Mouse (Mus musculus): ENCODE data around the gene Egf.

- no peak for TF ChIP-seq TAL1 (IDR thresholded peaks at IDR 0.05; ENCODE audit: low read length)
- no peak for TF ChIP-seq GATA1 (IDR thresholded peaks at IDR 0.05; ENCODE audit: low read length)
Measured at GRCm38 (mm10) chr3:129648598-129648997, 106.5 kb downstream of the Egf start.

Data from erythroblast, embryonic 14.5 days (primary cell).